ENCODE assay signal across 22 mouse cellular contexts in genomic region chr5:44199109-44199508, GRCm38 (mm10). TPM values are rescaled to one million over a fixed set of nuclear protein-coding genes. Genes with fewer than 3 reads are reported as not detected.
A peak's percentile ranks its signal among the peaks of the same experiment; 100 is the strongest.
DNase-seq lines count a peak whose midpoint lies in the region; ATAC-seq and TF ChIP-seq lines count a peak whose summit lies in the region.
"Had no signal": no experiment of that assay in that cellular context is flagged by ENCODE, and none has a peak within 500 bp of the region (broad histone marks: within the 10 kb centered on the region; RNA-seq: fewer than 3 reads in every experiment).

No protein-coding gene starts in this region.

- H3K9ac ChIP-seq in limb, embryonic 11.5 days (ENCODE audit: low read length): no peak overlapping the region
- H3K9ac ChIP-seq in stomach, postnatal 0 days (ENCODE audit: low read length): no peak overlapping the region
- H3K9ac ChIP-seq: embryonic facial prominence, embryonic 12.5 days; embryonic facial prominence, embryonic 15.5 days; forebrain, postnatal 0 days; hindbrain, embryonic 13.5 days had no signal

- no peak overlapping the region for H3K4me2 ChIP-seq in limb, embryonic 11.5 days (ENCODE audit: low read depth, severe bottlenecking)
- H3K4me2 ChIP-seq in stomach, postnatal 0 days (replicated peaks; ENCODE audit: low read depth): no peak overlapping the region
- H3K4me2 ChIP-seq: embryonic facial prominence, embryonic 12.5 days; embryonic facial prominence, embryonic 15.5 days; heart, embryonic 11.5 days; hindbrain, embryonic 13.5 days had no signal

- no peaks in the 10 kb centered on the region; the same call in 1 of the 2 replicates for H3K4me1 ChIP-seq in limb, embryonic 11.5 days (ENCODE audit: control insufficient read depth, insufficient read depth, low read length)
- no peaks in the 10 kb centered on the region for H3K4me1 ChIP-seq in limb, embryonic 10.5 days
- no peaks in the 10 kb centered on the region for H3K4me1 ChIP-seq in stomach, postnatal 0 days (replicated peaks; ENCODE audit: control insufficient read depth, insufficient read depth)
- H3K4me1 ChIP-seq: embryonic facial prominence, embryonic 12.5 days; embryonic facial prominence, embryonic 15.5 days; hindbrain, embryonic 10.5 days; hindbrain, embryonic 13.5 days had no signal

- intact Hi-C loops in heart, postnatal 25 days (cut with DNase I): no loop called here

- no peak overlapping the region for H3K4me3 ChIP-seq in limb, embryonic 11.5 days (ENCODE audit: low read depth, low read length)
- no peak overlapping the region for H3K4me3 ChIP-seq in limb, embryonic 10.5 days
- no peak overlapping the region for H3K4me3 ChIP-seq in stomach, postnatal 0 days (ENCODE audit: low read depth, low read length)
- H3K4me3 ChIP-seq: embryonic facial prominence, embryonic 12.5 days; embryonic facial prominence, embryonic 15.5 days; hindbrain, embryonic 10.5 days; hindbrain, embryonic 13.5 days had no signal

- ATAC-seq in limb, embryonic 11.5 days (ENCODE audit: insufficient number of reproducible peaks, low FRiP score, low TSS enrichment, low read depth): no peak
- ATAC-seq in megakaryocyte progenitor cell, adult 5-6 weeks (replicated peaks; ENCODE audit: poor library complexity): peak; percentile 26; the same call in 1 of the 2 replicates
- ATAC-seq in stomach, postnatal 0 days (ENCODE audit: low FRiP score, low TSS enrichment): no peak
- ATAC-seq: forebrain, embryonic 14.5 days; forebrain, postnatal 0 days; hindbrain, embryonic 16.5 days had no signal

- H3K27me3 ChIP-seq in limb, embryonic 11.5 days (ENCODE audit: control insufficient read depth, insufficient read depth, low read length): no peaks in the 10 kb centered on the region
- H3K27me3 ChIP-seq in limb, embryonic 10.5 days (ENCODE audit: low read depth, poor library complexity, severe bottlenecking): no peaks in the 10 kb centered on the region
- no peaks in the 10 kb centered on the region for H3K27me3 ChIP-seq in stomach, postnatal 0 days (ENCODE audit: control insufficient read depth, insufficient read depth, low read length)
- H3K27me3 ChIP-seq: embryonic facial prominence, embryonic 12.5 days; embryonic facial prominence, embryonic 15.5 days; hindbrain, embryonic 13.5 days had no signal

- H3K9me3 ChIP-seq in limb, embryonic 11.5 days (ENCODE audit: control insufficient read depth, low read length): no peaks in the 10 kb centered on the region
- no peaks in the 10 kb centered on the region for H3K9me3 ChIP-seq in limb, embryonic 10.5 days (replicated peaks)
- no peaks in the 10 kb centered on the region for H3K9me3 ChIP-seq in stomach, postnatal 0 days (ENCODE audit: control insufficient read depth, low read length)
- H3K9me3 ChIP-seq: embryonic facial prominence, embryonic 12.5 days; embryonic facial prominence, embryonic 15.5 days; G1E; hindbrain, embryonic 10.5 days; hindbrain, embryonic 13.5 days had no signal

- H3K27ac ChIP-seq in limb, embryonic 11.5 days (replicated peaks; ENCODE audit: low read depth, low read length): no peak overlapping the region
- H3K27ac ChIP-seq in limb, embryonic 10.5 days: no peak overlapping the region
- H3K27ac ChIP-seq in stomach, postnatal 0 days (replicated peaks): no peak overlapping the region
- H3K27ac ChIP-seq: embryonic facial prominence, embryonic 12.5 days; embryonic facial prominence, embryonic 15.5 days; hindbrain, embryonic 10.5 days; hindbrain, embryonic 13.5 days had no signal

- no peak for TF ChIP-seq EP300 in stomach, postnatal 0 days (optimal IDR thresholded peaks at IDR 0.05)

- TF ChIP-seq CTCF in stomach, postnatal 0 days (IDR thresholded peaks at IDR 0.05; ENCODE audit: low read depth): 0 out of 2 replicates have a peak, but pooled peaks have one; percentile 16

- DNase-seq in heart, adult 11 months: peak; percentile 57
- no peak for DNase-seq in heart, postnatal 25 days (ENCODE audit: low spot score)
- peak; percentile 16 for DNase-seq in limb, embryonic 11.5 days (ENCODE audit: low spot score)
- no peak for DNase-seq in limb, embryonic 10.5 days (ENCODE audit: low spot score)
- DNase-seq in stomach, postnatal 0 days (ENCODE audit: low spot score): no peak
- no peak for DNase-seq in spleen, postnatal 10 days (ENCODE audit: low spot score in 2 of 2)
- no peak for DNase-seq in urinary bladder, postnatal 14 days (ENCODE audit: low spot score)
- DNase-seq: adrenal gland, adult 2 months; adrenal gland, postnatal 14 days; cerebellum, adult 11 months; forebrain, postnatal 0 days; gastrocnemius, postnatal 25 days; heart, postnatal 36 days had no signal

- peaks cover under 1% of the 10 kb centered on the region; the same call in 1 of the 2 replicates for H3K36me3 ChIP-seq in limb, embryonic 11.5 days (ENCODE audit: control insufficient read depth, insufficient read depth, low read length)
- peaks cover 25% of the 10 kb centered on the region for H3K36me3 ChIP-seq in limb, embryonic 10.5 days
- no peaks in the 10 kb centered on the region for H3K36me3 ChIP-seq in stomach, postnatal 0 days (ENCODE audit: control insufficient read depth, insufficient read depth, low read length)

- WGBS in limb, embryonic 11.5 days: 92% methylated on average over 4 of the region's 4 CpGs
- WGBS in limb, embryonic 10.5 days: 94% methylated on average over 4 of the region's 4 CpGs
- 87% methylated on average over 4 of the region's 4 CpGs for WGBS in stomach, postnatal 0 days

RNA-seq across cellular contexts. Expression of gene Tapt1, which starts 27.3 kb away (rescaled TPM):
- 10 to 100 TPM; 19.7 to 19.9 TPM for total RNA-seq in heart, postnatal 25 days (2021)
- 35.3 and 36.1 TPM in 2 replicates for polyA plus RNA-seq in limb, embryonic 11.5 days (2014; fragmentation: Nextera tagmentation; extraction: Ambion mirVana)
- polyA plus RNA-seq in limb, embryonic 10.5 days (2016; fragmentation: Nextera tagmentation; extraction: Ambion mirVana): 30.5 and 32.4 TPM in 2 replicates
- total RNA-seq in megakaryocyte progenitor cell, adult 5-6 weeks (2015): 60.7 and 72.6 TPM in 2 replicates
- 68.6 and 75.2 TPM in 2 replicates for total RNA-seq in megakaryocyte progenitor cell, adult 5-6 weeks (2017)
- 17.2 and 18.1 TPM in 2 replicates for polyA plus RNA-seq in stomach, postnatal 0 days (2015; fragmentation: Nextera tagmentation; extraction: Ambion mirVana)

Comparison
In these comparisons a context has a peak if more than half of its experiments do, and no peak if none do; other contexts are left out.
1. DNase-seq: peak in heart, adult 11 months (single experiment) and limb, embryonic 11.5 days (single experiment); none in heart, postnatal 25 days (single experiment), limb, embryonic 10.5 days (single experiment), stomach, postnatal 0 days (single experiment), spleen, postnatal 10 days (0 of 2) and urinary bladder, postnatal 14 days (single experiment).